Mouse (Mus musculus): ENCODE results near the gene Cd9. TPM values are rescaled to one million over a fixed set of nuclear protein-coding genes. Genes with fewer than 3 reads are reported as not detected.
A peak's percentile ranks its signal among the peaks of the same experiment; 100 is the strongest.
"Not testable (repeated sequence)": the region's sequence is repeated elsewhere in the genome, so short reads cannot be mapped to it uniquely, and the experiment has no call there.

Gene Cd9
- polyA plus RNA-seq, 1 experiment from 2014 or later, result 91.7 TPM

DNA sequence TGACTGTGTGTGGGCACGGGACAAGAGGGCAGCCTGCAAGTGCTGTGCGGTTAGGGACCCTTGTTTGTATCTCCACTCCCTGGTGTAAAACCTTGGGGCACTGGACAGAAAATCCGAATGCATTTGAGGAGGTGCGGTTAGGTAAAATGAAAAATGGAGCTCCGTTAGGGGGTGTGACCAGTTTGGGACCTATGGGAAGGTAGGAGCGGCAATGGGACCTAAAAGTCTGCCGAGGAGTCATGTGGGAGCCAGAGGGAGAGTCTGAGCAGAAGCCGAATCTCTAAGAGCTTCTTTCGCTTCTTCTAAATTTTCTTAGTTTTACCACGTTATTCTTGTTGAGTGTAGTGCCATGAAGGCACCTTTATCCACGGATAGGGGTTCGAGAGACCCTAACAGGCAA lies 1.8 kb upstream of the Cd9 start:
- 84% methylated on average over 12 of the region's 12 CpGs for WGBS
- peaks cover 29% of the 10 kb centered on the region for H3K27me3 ChIP-seq
- H3K4me2 ChIP-seq, result no peak overlapping the region
- no peaks in the 10 kb centered on the region for H3K36me3 ChIP-seq
- ATAC-seq (replicated peaks; ENCODE audit: insufficient number of reproducible peaks, insufficient read depth, low FRiP score, low read depth), result no peak
- no peak overlapping the region for H3K9ac ChIP-seq
- no peaks in the 10 kb centered on the region for H3K9me3 ChIP-seq (replicated peaks)
- peaks cover 14% of the 10 kb centered on the region for H3K4me1 ChIP-seq (replicated peaks)
- no peak overlapping the region for H3K4me3 ChIP-seq
- H3K27ac ChIP-seq, result no peak overlapping the region

DNA sequence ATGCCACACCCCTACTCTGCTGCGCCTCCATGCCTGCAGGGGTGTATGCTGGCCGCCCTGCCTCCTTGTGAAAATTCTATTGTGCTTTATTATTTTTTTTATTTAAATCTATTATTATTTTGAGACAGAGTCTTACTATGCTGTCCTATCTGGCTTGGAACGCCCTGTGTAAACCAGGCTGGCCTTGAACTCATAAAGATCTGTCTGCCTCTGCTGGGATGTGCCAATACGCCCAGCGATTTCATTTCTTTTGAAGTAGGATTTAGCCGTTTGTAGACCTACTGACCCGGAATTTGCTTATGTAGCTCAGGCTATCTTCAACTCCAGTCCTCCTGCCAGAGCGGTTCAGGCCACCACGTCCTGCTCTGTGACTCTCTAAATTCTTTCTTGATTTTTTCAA lies 770 bp upstream of the Cd9 start:
- Histone ChIP-seq H3K9ac (no peak overlapping the region), H3K9me3 (replicated peaks) (no peaks in the 10 kb centered on the region), H3K36me3 (no peaks in the 10 kb centered on the region), H3K4me3 (no peak overlapping the region), H3K27me3 (peaks cover 29% of the 10 kb centered on the region), H3K4me1 (replicated peaks) (peaks cover 14% of the 10 kb centered on the region), H3K4me2 (peak overlapping the region; percentile 95; the same call in 1 of the 2 replicates), H3K27ac (no peak overlapping the region)
- WGBS, result 74% methylated on average over 9 of the region's 9 CpGs
- no peak for ATAC-seq (replicated peaks; ENCODE audit: insufficient number of reproducible peaks, insufficient read depth, low FRiP score, low read depth)

DNA sequence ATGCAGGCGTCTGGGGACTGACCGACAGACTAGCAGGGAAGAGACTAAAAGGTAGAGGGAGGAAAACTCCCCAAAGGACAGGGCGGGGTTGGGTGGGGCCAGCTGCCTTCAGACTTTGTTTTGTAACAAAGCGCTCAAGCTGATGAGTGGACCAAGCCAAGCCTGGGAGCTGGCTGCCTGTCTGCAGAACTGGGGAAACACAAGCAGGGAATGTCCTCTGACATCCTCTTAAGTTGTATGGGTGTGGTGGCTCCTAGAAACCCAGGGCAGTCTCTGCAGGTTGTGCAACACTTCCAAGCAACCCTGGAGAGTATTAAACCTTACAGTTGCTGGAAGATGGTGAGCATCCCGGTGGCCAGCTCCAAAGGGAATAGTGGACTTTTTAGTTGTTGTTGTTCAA lies 1.4 kb downstream of the Cd9 start:
- H3K9me3 ChIP-seq (replicated peaks), result no peaks in the 10 kb centered on the region
- peak overlapping the region; percentile 95 for H3K4me2 ChIP-seq
- WGBS, result 60% methylated on average over 5 of the region's 5 CpGs
- peaks cover 29% of the 10 kb centered on the region for H3K27me3 ChIP-seq
- no peak overlapping the region for H3K27ac ChIP-seq
- peaks cover 28% of the 10 kb centered on the region for H3K4me1 ChIP-seq (replicated peaks)
- H3K4me3 ChIP-seq, result peak overlapping the region; percentile 74
- no peak overlapping the region for H3K9ac ChIP-seq
- no peak for ATAC-seq (replicated peaks; ENCODE audit: insufficient number of reproducible peaks, insufficient read depth, low FRiP score, low read depth)
- no peaks in the 10 kb centered on the region for H3K36me3 ChIP-seq

DNA sequence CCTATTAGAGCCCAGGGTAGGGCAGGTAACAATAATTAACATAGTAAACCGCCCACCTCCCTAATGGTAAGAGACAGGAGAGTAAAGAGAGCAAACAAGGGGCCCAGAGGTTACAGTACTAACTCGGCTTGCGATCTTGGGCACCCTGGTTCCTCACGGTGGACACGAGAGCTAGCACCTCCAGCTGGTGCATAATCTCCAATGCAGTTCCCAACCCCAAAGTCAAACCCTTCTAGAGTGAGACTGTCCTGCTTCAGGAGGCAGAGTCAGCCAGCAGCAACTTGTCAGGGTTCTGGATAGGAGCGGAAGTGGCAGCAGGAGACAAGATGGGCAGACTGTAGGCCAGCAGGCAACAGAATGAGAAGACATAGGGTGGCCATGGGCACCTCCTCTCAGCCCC lies 1.9 kb downstream of the Cd9 start:
- 75% methylated on average over 6 of the region's 6 CpGs for WGBS
- peaks cover 28% of the 10 kb centered on the region for H3K4me1 ChIP-seq (replicated peaks)
- H3K27me3 ChIP-seq, result peaks cover 29% of the 10 kb centered on the region
- H3K4me2 ChIP-seq, result peak overlapping the region; percentile 95
- no peaks in the 10 kb centered on the region for H3K9me3 ChIP-seq (replicated peaks)
- H3K9ac ChIP-seq, result 0 out of 2 replicates have a peak overlapping the region, but pooled peaks have one; percentile 28
- H3K4me3 ChIP-seq, result peak overlapping the region; percentile 74
- H3K27ac ChIP-seq, result no peak overlapping the region; the same call in none of the 2 replicates
- H3K36me3 ChIP-seq, result no peaks in the 10 kb centered on the region
- ATAC-seq (replicated peaks; ENCODE audit: insufficient number of reproducible peaks, insufficient read depth, low FRiP score, low read depth), result no peak

DNA sequence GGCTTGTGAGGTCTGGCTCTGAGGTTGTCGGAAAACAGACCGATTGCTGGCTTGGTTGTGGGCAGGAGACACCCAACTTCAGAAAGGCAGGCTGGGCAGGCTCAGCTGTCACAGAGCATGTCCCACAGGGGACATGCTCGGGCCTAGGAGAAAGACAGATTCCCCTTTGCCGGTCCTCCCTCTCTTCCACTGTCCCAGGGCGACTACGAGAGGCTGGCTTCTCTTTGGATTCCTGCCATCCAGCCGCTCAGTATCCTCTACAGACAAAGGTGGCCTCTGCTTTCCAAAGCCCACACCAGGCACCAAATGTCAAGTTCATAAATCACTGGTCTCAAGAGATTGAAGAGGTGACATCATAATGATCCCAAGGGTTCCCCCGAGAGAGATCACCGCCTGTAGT lies 2.6 kb downstream of the Cd9 start:
- peak overlapping the region; percentile 95 for H3K4me2 ChIP-seq
- 58% methylated on average over 9 of the region's 9 CpGs for WGBS
- peaks cover 28% of the 10 kb centered on the region for H3K4me1 ChIP-seq (replicated peaks)
- H3K9ac ChIP-seq, result 0 out of 2 replicates have a peak overlapping the region, but pooled peaks have one; percentile 28
- H3K27me3 ChIP-seq, result peaks cover 29% of the 10 kb centered on the region
- no peak overlapping the region; the same call in 1 of the 2 replicates for H3K27ac ChIP-seq
- H3K9me3 ChIP-seq (replicated peaks), result no peaks in the 10 kb centered on the region
- peak overlapping the region; percentile 74 for H3K4me3 ChIP-seq
- H3K36me3 ChIP-seq, result no peaks in the 10 kb centered on the region
- ATAC-seq (replicated peaks; ENCODE audit: insufficient number of reproducible peaks, insufficient read depth, low FRiP score, low read depth), result no peak

DNA sequence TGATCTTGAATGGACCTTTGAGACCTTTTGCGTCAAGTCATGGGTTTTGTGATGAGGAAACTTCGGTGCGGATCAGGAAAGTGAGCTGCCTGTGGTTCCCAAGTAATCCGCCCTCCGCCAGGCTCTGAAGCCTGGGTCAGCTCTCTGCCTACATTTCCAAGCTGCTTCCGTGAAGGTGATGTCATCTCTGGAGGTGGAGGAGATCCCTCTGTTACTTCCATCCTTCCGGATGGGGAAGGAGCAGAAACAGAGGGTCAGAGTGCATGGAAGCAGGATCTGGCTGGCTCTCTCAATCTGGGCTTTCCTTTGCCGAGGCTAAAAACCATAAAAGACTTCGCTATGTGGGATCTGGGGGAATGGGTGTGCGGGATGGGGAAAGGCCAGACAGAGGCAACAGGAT lies 3.2 kb downstream of the Cd9 start:
- H3K36me3 ChIP-seq, result no peaks in the 10 kb centered on the region
- WGBS, result 79% methylated on average over 10 of the region's 10 CpGs
- no peak overlapping the region for H3K9ac ChIP-seq
- H3K9me3 ChIP-seq (replicated peaks), result no peaks in the 10 kb centered on the region
- H3K4me2 ChIP-seq, result peak overlapping the region; percentile 95; the same call in 1 of the 2 replicates
- no peak overlapping the region for H3K27ac ChIP-seq
- no peak overlapping the region for H3K4me3 ChIP-seq
- H3K4me1 ChIP-seq (replicated peaks), result peaks cover 31% of the 10 kb centered on the region
- no peak for ATAC-seq (replicated peaks; ENCODE audit: insufficient number of reproducible peaks, insufficient read depth, low FRiP score, low read depth)
- peaks cover 29% of the 10 kb centered on the region for H3K27me3 ChIP-seq

DNA sequence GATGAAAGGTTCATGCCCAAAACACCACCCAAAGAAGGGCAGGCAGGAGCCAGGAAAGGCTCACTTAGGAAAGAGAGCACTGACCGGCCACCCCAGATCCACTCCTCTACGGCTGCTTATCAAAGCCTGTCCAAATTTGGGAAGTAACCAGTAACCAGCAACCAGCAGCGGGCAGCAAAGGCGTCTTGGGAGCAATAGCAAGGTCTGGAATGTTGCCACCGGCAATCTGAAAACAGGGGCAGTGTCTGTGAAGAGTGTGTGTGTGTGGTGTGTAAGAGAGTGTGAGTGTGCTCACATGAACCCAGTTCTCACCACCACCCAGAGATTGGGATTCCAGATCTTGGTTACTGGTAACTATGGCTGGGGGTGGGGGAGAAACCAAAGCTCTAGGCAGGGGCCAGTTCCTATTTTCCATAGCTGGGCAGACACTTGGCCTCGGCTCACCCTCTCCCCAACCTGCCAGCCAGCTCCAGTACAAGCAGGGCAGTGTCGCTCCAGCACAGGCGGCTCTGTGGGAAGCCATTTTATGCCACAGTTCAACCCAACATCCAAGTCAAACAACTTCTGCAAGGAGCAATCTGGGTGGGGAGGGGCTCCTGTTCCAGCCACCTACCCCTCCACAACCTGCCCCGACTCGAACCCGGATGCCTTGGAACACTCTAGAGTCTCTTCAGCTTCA lies 4.6 kb downstream of the Cd9 start:
- Histone ChIP-seq H3K4me3 (no peak overlapping the region), H3K36me3 (no peaks in the 10 kb centered on the region), H3K4me2 (no peak overlapping the region), H3K27ac (no peak overlapping the region), H3K9ac (no peak overlapping the region), H3K9me3 (replicated peaks) (no peaks in the 10 kb centered on the region), H3K27me3 (peaks cover 18% of the 10 kb centered on the region), H3K4me1 (replicated peaks) (peaks cover 40% of the 10 kb centered on the region)
- ATAC-seq (replicated peaks; ENCODE audit: insufficient number of reproducible peaks, insufficient read depth, low FRiP score, low read depth), result no peak
- WGBS, result 52% methylated on average over 11 of the region's 11 CpGs

DNA sequence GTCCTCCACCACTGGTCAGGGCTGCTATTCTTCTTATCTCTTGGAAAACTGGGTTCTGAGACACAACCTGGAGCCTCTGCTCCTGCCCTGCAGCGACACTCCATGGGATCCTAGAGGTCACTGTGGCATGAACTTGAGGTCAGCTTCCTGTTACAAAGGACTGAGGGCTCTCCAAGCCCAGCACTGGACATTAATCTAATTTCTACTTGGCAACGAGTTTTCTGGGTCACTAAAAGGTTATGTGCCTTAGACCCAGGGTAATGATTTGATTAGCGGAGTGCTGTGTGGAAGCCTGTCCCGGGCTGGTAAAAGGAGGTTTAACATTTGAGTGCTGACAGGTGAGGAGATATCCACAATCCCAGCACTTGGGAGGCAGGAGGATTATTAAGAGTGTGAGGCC lies 9.0 kb downstream of the Cd9 start:
- Histone ChIP-seq H3K27ac (no peak overlapping the region), H3K4me1 (replicated peaks) (peaks cover 64% of the 10 kb centered on the region)
- 18% methylated on average over 4 of the region's 4 CpGs for WGBS

DNA sequence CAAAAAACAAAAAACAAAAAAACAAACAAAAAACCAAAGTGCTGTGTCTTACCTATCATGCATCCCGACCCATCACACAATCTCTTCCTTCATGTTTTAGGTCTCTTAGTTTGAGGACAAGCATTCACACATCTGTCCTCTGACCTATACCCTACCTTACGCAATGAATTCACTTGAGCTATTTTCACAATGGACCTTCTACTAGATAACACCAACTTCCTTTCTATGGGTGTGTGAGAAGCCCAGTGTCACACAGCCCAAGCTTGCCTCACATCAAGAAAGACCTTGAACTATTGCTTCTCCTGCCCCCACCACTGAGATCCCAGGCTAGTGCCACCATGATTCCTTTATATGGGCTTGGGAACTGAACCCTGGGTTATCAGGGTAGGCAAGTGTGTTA lies 9.9 kb downstream of the Cd9 start:
- WGBS, result 87% methylated on average over 2 of the region's 2 CpGs
- Histone ChIP-seq H3K27me3 (peaks cover 8% of the 10 kb centered on the region; the same call in 1 of the 2 replicates), H3K9me3 (replicated peaks) (no peaks in the 10 kb centered on the region), H3K4me2 (no peak overlapping the region), H3K9ac (no peak overlapping the region), H3K36me3 (no peaks in the 10 kb centered on the region), H3K4me1 (replicated peaks) (peaks cover 63% of the 10 kb centered on the region), H3K4me3 (no peak overlapping the region), H3K27ac (no peak overlapping the region)
- ATAC-seq (replicated peaks; ENCODE audit: insufficient number of reproducible peaks, insufficient read depth, low FRiP score, low read depth), result no peak

More for the DNA sequence above, 9.0 kb downstream of the Cd9 start:
- Histone ChIP-seq H3K4me3 (no peak overlapping the region), H3K9me3 (replicated peaks) (no peaks in the 10 kb centered on the region), H3K36me3 (no peaks in the 10 kb centered on the region), H3K27me3 (peaks cover 8% of the 10 kb centered on the region; the same call in 1 of the 2 replicates), H3K4me2 (no peak overlapping the region), H3K9ac (no peak overlapping the region)
- ATAC-seq (replicated peaks; ENCODE audit: insufficient number of reproducible peaks, insufficient read depth, low FRiP score, low read depth), result no peak

DNA sequence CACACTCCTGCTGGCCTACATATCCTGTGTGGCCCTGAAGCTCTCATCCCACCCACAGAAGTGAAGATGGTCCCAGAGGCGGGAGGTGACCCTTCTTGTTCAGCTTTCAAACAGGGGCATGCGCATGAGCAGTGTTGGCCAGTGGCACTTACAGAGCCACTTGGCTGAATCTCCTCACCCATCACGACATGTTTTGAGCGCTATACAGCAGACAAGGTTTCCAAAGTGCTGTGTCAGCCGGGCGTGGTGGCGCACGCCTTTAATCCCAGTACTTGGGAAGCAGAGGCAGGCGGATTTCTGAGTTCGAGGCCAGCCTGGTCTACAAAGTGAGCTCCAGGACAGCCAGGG lies 10.3 kb downstream of the Cd9 start:
- H3K27ac ChIP-seq; H3K9me3 ChIP-seq (replicated peaks); H3K4me2 ChIP-seq; H3K4me3 ChIP-seq; H3K36me3 ChIP-seq; H3K9ac ChIP-seq; ATAC-seq (replicated peaks; ENCODE audit: insufficient number of reproducible peaks, insufficient read depth, low FRiP score, low read depth); H3K27me3 ChIP-seq: not testable (repeated sequence)
- 92% methylated on average over 10 of the region's 10 CpGs for WGBS
- H3K4me1 ChIP-seq (replicated peaks), result peaks cover 58% of the 10 kb centered on the region

DNA sequence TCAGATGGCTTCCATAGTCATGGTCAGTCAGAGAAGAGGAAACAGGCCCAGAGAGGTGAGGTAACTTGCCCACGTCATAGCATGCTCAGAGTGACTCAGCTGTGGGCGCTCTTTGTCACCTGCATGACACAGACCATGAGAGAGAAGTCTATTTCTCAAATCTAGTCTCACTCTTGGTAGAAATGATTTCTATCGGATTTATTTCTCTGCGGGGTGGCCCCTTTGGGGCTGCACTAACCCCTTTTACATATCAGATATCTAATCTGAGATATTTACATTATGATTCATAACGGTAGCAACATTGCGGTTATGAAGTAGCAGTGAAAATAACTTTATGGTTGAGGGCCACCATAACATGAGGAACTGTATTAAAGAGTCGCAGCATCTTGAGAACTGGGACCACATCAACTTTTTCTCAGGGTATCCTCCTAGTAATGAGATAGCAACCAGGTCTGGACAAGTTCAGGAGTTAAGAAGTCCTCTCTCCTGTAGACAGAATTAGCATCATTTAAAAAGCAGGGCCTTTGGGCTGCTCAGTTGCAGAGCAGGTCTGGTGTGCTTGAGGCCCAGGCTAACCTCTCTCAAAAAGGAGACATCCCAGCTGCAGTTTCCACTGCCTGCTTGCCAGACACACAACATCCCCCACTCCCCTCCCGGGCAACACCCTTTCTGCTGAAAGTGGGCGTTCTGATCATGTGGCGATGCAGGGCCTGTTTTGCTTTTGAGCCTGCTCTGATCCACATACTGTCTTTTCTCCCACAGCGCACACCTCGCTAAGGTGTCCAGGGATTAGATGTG lies 10.9 kb downstream of the Cd9 start:
- Histone ChIP-seq H3K36me3 (no peaks in the 10 kb centered on the region), H3K9ac (no peak overlapping the region), H3K4me3 (no peak overlapping the region), H3K27ac (0 out of 2 replicates have a peak overlapping the region, but pooled peaks have one; percentile 84), H3K4me1 (replicated peaks) (peaks cover 58% of the 10 kb centered on the region), H3K9me3 (replicated peaks) (no peaks in the 10 kb centered on the region), H3K4me2 (no peak overlapping the region), H3K27me3 (peaks cover 8% of the 10 kb centered on the region; the same call in 1 of the 2 replicates)
- 74% methylated on average over 12 of the region's 12 CpGs for WGBS
- no peak for ATAC-seq (replicated peaks; ENCODE audit: insufficient number of reproducible peaks, insufficient read depth, low FRiP score, low read depth)

All from heart, embryonic 15.5 days (tissue).